Mouse (Mus musculus): ENCODE measurements at regions not wholly inside any gene's neighbourhood (a gene's known extent, or its start where the extent isn't known, plus 50 kb on each side); places are given as distances from the start of the nearest gene placed in this dataset.

GRCm38 (mm10) chr15:28615662-28616061, 412.1 kb downstream of the Dnah5 start:
- TF ChIP-seq CTCF (conservative IDR thresholded peaks at IDR 0.05; ENCODE audit: insufficient read depth, insufficient read length, low read depth, low read length) (no peak), POLR2A (IDR thresholded peaks at IDR 0.05; ENCODE audit: low read depth, low read length) (no peak)
